Mouse (Mus musculus): ENCODE results near the gene Agbl3. TPM values are rescaled to one million over a fixed set of nuclear protein-coding genes. Genes with fewer than 3 reads are reported as not detected.

The Agbl3 gene
- total RNA-seq, 1 experiment from 2014 or later = not detected

DNA sequence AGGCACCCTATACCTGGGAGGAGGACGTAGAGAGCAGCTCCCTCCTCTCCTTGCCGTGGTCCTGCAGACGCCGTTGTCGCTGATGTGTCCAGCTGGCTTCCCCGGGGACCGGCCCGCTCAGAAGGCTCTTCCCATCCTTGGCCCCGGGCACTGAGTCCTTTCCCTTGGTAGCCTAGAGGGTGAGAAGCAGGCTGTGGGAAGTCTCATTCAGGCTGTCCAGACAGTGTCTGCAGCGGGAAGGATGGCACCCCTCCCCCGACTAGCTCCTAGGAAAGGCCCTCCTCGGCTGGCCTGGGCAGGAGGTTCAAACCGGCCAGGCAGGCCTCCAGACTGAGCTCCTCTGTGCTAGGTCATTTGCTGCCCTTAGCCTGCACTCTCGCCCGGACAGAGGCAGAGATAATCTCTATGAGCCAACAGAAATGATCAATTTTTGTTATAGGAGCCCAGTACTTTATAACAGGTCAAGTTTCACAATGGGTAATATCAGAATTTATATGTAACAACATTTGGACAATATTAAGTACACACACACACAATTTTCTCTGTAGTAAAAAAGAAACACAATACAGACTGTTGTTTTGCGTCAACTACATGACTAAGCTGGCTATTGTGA lies 116.0 kb downstream of the Agbl3 start:
- ATAC-seq (replicated peaks; ENCODE audit: insufficient number of reproducible peaks, low FRiP score, low TSS enrichment, poor library complexity, severe bottlenecking) = no peak

DNA sequence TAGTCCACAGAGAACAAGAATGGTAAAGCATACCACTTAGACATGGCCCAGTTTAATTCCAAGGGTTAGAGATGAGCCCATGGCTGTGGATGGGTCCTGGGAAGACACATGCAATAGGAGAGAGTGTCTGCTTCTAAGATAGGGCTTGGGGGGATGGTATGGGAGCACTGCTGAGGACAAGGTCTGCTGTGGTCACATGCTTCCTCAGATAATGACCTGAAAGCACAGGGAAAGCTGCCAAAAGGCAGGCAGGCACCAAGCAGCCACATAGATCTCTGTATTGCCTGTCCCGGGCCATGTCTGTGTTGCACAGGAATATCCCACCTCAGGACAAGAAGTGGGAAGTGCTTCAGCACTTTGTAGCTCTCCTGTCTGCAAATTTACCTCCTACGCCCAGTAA lies 118.9 kb downstream of the Agbl3 start:
- no peak for ATAC-seq (replicated peaks; ENCODE audit: insufficient number of reproducible peaks, low FRiP score, low TSS enrichment, poor library complexity, severe bottlenecking)

GRCm38 (mm10) chr6:34900990-34901389 lies 120.8 kb downstream of the Agbl3 start:
- ATAC-seq (replicated peaks; ENCODE audit: insufficient number of reproducible peaks, low FRiP score, low TSS enrichment, poor library complexity, severe bottlenecking) = no peak

- ATAC-seq (replicated peaks; ENCODE audit: insufficient number of reproducible peaks, low FRiP score, low TSS enrichment, poor library complexity, severe bottlenecking) = peak; percentile 23; the same call in 1 of the 2 replicates
These were observed 121.7 kb downstream of the Agbl3 start for GRCm38 (mm10) chr6:34901911-34902444.

GRCm38 (mm10) chr6:34902578-34902977 lies 122.3 kb downstream of the Agbl3 start:
- no peak for ATAC-seq (replicated peaks; ENCODE audit: insufficient number of reproducible peaks, low FRiP score, low TSS enrichment, poor library complexity, severe bottlenecking)

DNA sequence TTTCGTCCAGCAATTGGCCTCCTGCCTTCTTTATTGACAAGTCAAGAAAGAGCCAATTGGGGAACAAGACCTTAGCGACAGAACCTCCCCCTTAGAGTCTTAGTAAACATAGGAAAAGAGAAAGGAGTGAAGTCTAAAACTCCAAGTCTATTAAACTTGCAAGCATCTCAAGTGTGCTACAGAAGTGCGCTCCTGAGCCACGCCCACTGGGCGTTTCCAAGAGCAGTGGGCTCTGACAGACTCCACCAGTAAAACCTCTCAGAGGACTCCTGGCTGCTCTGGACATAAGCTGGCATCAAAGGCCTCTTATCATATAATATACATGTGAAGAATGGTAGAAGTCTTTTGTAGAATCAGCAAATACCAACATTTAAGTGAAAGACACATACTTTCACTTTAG lies 123.2 kb downstream of the Agbl3 start:
- no peak for ATAC-seq (replicated peaks; ENCODE audit: insufficient number of reproducible peaks, low FRiP score, low TSS enrichment, poor library complexity, severe bottlenecking)

DNA sequence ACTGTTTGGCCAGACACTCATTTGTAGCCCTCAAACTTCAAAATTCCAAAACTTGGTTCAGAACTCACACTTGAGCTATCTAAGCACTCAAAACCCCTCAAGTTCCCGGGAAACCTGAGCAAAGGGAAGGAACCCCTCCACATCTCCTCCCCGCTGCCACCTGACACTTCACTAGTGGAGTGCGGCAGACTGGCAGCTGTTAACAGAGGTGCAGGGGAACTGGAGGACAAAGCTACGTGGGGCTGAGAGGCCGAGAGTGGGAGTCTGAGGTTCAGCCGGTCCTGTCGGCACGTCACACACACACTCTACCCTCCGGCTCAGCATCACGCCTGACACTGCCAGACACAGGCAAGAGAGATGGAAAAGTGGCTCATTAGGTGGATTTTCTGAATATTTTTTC lies 123.6 kb downstream of the Agbl3 start:
- ATAC-seq (replicated peaks; ENCODE audit: insufficient number of reproducible peaks, low FRiP score, low TSS enrichment, poor library complexity, severe bottlenecking) = no peak

DNA sequence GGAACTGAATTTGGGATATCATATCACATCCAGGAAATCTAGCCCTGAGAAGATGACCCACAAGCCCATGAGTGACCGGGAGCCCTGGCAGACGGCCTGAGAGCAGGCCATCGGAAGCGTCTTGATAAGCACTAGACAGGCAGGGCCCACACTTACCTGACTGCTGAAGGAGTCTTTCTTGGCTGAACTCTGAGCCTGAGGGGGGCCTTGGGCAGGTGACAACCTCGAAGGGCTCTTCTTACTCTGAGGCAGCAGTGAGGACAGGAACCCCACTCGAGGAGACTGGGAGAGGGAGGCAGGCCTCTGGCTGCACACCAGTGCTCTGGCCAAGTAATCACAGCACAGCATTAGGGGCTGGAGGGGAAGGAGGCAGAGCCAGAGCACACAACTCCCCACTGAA lies 124.1 kb downstream of the Agbl3 start:
- no peak for ATAC-seq (replicated peaks; ENCODE audit: insufficient number of reproducible peaks, low FRiP score, low TSS enrichment, poor library complexity, severe bottlenecking)

- ATAC-seq (replicated peaks; ENCODE audit: insufficient number of reproducible peaks, low FRiP score, low TSS enrichment, poor library complexity, severe bottlenecking) = no peak
These were observed 125.9 kb downstream of the Agbl3 start for GRCm38 (mm10) chr6:34906125-34906524.

DNA sequence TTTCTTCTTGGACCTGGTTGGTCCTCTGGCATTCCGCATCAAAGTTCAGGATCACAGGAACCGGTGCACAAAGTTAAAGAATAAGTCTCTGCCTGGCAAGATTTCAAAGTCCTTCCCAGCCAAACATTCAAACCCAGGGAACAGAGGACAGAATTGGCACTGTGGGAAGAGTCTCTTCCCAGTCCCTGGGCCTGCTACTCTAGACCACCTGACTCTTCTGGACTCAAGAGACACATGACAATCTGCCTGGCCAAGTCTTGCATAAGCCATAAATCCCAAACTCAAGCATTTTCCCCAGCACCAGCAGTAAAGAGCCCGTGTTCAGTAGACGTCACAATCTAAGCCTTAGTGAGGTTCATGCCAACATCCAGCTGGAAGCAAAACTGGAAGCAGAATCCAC lies 126.4 kb downstream of the Agbl3 start:
- no peak for ATAC-seq (replicated peaks; ENCODE audit: insufficient number of reproducible peaks, low FRiP score, low TSS enrichment, poor library complexity, severe bottlenecking)

- ATAC-seq (replicated peaks; ENCODE audit: insufficient number of reproducible peaks, low FRiP score, low TSS enrichment, poor library complexity, severe bottlenecking) = no peak
These were observed 126.9 kb downstream of the Agbl3 start for GRCm38 (mm10) chr6:34907121-34907614.

- no peak for ATAC-seq (replicated peaks; ENCODE audit: insufficient number of reproducible peaks, low FRiP score, low TSS enrichment, poor library complexity, severe bottlenecking)
These were observed 127.5 kb downstream of the Agbl3 start for GRCm38 (mm10) chr6:34907696-34908260.

Other genes with a start within 250 kb of the Agbl3 start
- 1.8 to 27.7 TPM (median 4.9 TPM) in 3 replicates for gene Cald1, start 181.9 kb upstream of the Agbl3 start, total RNA-seq (2017)
- gene Tmem140, start 82.7 kb downstream of the Agbl3 start, total RNA-seq (2017) = 8.0 to 21.4 TPM (median 8.5 TPM) in 3 replicates
- 6.1 to 7.3 TPM (median 6.3 TPM) in 3 replicates for gene Cyren, start 97.6 kb downstream of the Agbl3 start, total RNA-seq (2017)
- 14.8 to 23.2 TPM (median 20.6 TPM) in 3 replicates for gene Wdr91, start 130.4 kb downstream of the Agbl3 start, total RNA-seq (2017)
- not detected in 3 replicates for gene Stra8, start 139.7 kb downstream of the Agbl3 start, total RNA-seq (2017)
- 0.49 TPM in 1 of 3 replicates, not detected in the others for gene Slc23a4, start 208.0 kb downstream of the Agbl3 start, total RNA-seq (2017)

Measured in monocyte, adult 5-6 weeks (primary cell).